Mouse (Mus musculus) erythroid progenitor cell, adult 5-6 weeks (primary cell): ENCODE data around the gene P2ry14. TPM values are rescaled to one million over a fixed set of nuclear protein-coding genes. Genes with fewer than 3 reads are reported as not detected.
"Not testable (repeated sequence)": the region's sequence is repeated elsewhere in the genome, so short reads cannot be mapped to it uniquely, and the experiment has no call there.

Experiments
- ATAC-seq: replicated peaks from 2 replicates; pipeline ENCODE4 v1.8.0; 2016; ENCODE audit warnings: moderate number of reproducible peaks, mild to moderate bottlenecking, moderate TSS enrichment, inconsistent platforms; ENCODE audit not compliant: poor library complexity, low FRiP score, severe bottlenecking
- total RNA-seq, 2 experiments: library from RNA; stranded (forward) in 1 of 2; stranded (reverse) in 1 of 2; fragments of 150-400 nt in 1 of 2; fragments of 186-747, 209-891 nt in 1 of 2; gene quantifications; 2 replicates each; pipeline versions ENCODE4 v1.2.3 to v1.2.4; 2015 to 2017; ENCODE audit warnings: low replicate concordance in 2 of 2

Gene P2ry14
- total RNA-seq, 2 experiments from 2014 or later, result 4.6 TPM; not detected in 1

- no peak for ATAC-seq
Observed at GRCm38 (mm10) chr3:59150624-59151023, 2.8 kb downstream of the P2ry14 start.

- ATAC-seq, result no peak
Observed at GRCm38 (mm10) chr3:59149646-59150045, 3.8 kb downstream of the P2ry14 start.

DNA sequence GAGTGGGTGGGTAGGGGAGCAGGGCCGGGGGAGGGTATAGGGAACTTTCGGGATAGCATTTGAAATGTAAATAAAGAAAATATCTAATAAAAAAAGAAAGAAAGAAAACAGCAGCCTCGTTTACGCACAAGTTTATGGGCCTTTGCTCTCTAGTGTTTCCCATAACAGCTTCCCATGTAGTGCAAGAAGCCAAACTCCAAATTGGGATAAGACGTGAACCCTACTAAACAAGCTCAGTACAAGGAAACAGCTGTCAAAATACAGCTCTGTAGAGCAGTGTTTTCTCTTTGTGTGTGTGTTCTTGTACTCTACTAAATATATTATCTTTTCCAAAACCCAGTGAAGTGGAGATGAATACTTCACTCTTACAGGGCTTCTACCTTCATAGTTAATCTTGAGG is 8.2 kb downstream of the P2ry14 start:
- no peak for ATAC-seq

GRCm38 (mm10) chr3:59141507-59142305 is 11.7 kb downstream of the P2ry14 start:
- no peak for ATAC-seq

DNA sequence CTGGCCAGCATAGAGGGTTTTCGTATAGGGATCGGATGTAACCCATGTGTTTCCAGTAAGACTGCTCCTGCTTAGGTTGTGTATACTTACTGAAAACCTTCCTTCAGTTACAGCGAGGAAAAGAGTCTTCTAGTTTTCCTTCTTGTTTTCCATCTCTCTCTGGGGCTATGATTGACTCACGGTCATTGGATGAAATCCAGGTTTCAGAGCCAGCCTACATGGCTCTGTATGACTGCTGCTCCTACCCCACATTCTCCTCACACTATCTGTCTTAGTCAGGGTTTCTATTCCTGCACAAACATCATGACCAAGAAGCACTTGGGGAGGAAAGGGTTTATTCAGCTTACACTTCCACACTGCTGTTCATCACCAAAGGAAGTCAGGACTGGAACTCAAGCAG is 12.5 kb downstream of the P2ry14 start:
- not testable (repeated sequence) for ATAC-seq

- ATAC-seq, result no peak
Observed at GRCm38 (mm10) chr3:59140115-59140514, 13.3 kb downstream of the P2ry14 start.

- ATAC-seq, result no peak
Observed at GRCm38 (mm10) chr3:59139651-59140051, 13.8 kb downstream of the P2ry14 start.

GRCm38 (mm10) chr3:59138946-59139468 is 14.4 kb downstream of the P2ry14 start:
- no peak for ATAC-seq

DNA sequence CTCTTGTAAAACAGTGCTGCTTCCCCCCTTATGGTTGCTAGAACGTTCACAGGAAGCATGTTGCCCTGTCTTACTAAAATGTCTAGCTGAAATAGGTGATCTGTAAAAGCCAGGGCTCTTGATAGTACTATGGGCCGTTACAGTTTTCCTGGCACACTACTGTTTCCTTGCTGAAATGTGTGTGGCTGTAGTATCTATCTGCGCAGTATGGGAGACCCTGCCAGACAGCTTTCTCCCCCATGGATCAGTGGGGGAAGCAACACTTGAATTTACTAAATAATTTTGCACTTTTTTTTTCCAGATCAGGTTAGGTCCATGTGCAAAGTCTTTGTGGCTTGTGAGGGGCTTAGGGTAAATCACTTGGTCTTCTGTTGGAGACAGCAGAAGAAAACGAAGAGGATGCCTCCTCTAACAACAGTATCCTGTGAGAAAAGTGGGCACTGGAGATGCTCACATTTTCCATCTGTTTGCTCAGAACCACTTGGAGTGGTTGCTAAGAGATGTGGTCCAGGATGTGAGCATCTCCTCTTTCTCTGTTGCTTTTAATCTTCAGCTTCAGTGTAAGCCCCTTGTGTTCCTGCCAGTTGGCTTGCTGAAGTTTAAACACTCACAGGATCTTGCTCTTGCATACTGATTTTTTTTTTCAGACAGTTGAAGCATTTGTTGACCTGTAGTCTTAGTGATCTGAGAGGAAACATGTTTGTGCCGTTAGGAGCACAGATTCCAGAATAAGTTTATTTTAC is 17.3 kb downstream of the P2ry14 start:
- ATAC-seq, result no peak

DNA sequence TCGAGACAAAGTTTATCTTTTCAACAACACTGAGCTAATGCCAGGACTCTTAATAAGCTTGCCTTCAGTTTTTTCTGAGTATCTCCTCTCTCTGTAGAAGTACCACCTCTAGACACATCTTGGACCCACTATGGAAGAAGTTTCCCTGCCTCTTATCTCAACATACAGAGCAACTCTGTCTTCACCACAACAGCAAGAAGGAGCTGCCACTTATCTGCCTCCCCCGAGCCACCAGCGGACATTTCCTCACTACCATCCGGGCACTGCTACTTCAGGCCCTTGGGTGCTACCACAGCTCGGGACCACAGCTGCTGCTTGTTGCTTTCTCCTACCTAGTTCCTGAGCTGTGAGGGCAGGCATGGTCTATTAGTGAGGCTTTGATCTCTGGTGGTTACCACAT is 20.2 kb downstream of the P2ry14 start:
- no peak for ATAC-seq

- no peak for ATAC-seq
Observed at GRCm38 (mm10) chr3:59131966-59132365, 21.5 kb downstream of the P2ry14 start.

GRCm38 (mm10) chr3:59131081-59131480 is 22.3 kb downstream of the P2ry14 start:
- no peak for ATAC-seq

GRCm38 (mm10) chr3:59130431-59130830 is 23.0 kb downstream of the P2ry14 start:
- no peak for ATAC-seq

DNA sequence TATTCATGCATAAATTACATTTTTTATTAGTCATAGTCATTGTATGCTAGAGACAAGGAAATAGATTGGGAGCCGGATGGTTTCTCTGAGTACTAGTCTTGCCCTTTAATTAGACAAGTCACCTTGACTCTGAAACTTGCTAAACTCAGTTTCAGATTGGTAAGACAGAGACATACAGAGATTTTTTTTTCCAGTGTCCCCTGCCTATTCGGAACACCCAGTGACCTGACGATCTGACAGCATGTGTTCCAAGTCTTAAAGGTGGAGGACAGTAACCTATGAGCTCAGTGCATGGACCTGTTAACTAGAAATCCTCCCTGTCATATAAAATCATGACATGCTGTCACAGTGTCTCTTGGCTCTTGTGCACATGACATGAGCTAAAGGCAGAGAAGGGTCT is 23.9 kb downstream of the P2ry14 start:
- no peak for ATAC-seq

- no peak for ATAC-seq
Observed at GRCm38 (mm10) chr3:59128681-59129080, 24.7 kb downstream of the P2ry14 start.

DNA sequence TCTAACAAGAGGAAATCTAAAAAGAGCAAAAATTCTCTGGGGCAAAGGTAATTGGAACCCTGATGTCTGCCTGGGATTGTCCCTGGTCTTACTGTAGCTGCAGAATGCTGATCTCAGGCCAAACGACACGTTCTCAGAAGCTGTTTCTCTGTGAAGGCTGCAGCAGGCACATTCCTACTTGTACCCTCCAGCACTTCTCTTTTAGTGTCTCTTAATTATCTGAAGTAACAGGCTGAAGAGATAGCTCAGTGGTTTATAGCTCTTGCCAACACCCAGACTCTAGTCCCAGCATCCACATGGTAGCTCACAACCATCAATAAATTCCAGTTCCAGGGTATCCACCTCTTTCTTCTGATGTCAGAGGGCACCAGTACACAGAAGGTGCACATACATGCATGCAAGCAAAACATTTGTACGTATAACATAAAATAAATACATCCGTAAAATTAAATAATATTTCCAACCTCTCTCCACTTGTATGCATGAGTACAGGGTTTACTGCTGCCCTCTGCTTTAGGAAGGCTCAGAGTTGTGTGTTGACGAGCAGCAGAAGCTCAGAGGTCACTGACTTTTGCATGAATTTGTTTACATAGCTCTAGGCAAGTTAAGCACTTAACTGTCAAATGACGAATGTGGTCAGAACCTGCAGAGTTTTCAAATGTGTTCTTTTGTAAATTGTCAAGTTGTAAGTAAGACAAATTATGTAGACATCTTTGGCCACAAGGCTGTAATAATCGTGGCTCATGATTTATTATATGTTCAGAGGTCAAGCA is 27.4 kb downstream of the P2ry14 start:
- no peak for ATAC-seq

- ATAC-seq, result no peak
Observed at GRCm38 (mm10) chr3:59125022-59125421, 28.4 kb downstream of the P2ry14 start.

- no peak for ATAC-seq
Observed at GRCm38 (mm10) chr3:59121780-59122449, 31.5 kb downstream of the P2ry14 start.

- no peak for ATAC-seq
Observed at GRCm38 (mm10) chr3:59121067-59121730, 32.2 kb downstream of the P2ry14 start.
